Mouse (Mus musculus) embryonic facial prominence, embryonic 13.5 days (tissue): ENCODE data around the gene Pax8. TPM values are rescaled to one million over a fixed set of nuclear protein-coding genes. Genes with fewer than 3 reads are reported as not detected.

ENCODE experiments used
- ATAC-seq: fragments of 200-750 bp; cut with Nextera tagmentation; 2 replicates; pipeline ENCODE4 v1.8.0; 2017; ENCODE audit warnings: low read depth; ENCODE audit not compliant: insufficient number of reproducible peaks, insufficient read depth, low FRiP score, low TSS enrichment
- H3K27ac ChIP-seq: fragments of 300-500 bp; sonication (generic); 2 replicates; pipeline ENCODE4 v1.5.1; 2015; ENCODE audit warnings: moderate library complexity, mild to moderate bottlenecking, inconsistent platforms
- H3K27me3 ChIP-seq: fragments of 300-500 bp; sonication (generic); 2 replicates; pipeline ENCODE4 v1.6.1; 2015; ENCODE audit warnings: mild to moderate bottlenecking, inconsistent platforms
- H3K36me3 ChIP-seq: fragments of 300-500 bp; sonication (generic); 2 replicates; pipeline ENCODE4 v1.6.1; 2015; ENCODE audit warnings: mild to moderate bottlenecking, inconsistent platforms
- H3K4me1 ChIP-seq: fragments of 300-500 bp; sonication (generic); 2 replicates; pipeline ENCODE4 v1.6.1; 2015; ENCODE audit warnings: inconsistent platforms
- H3K4me2 ChIP-seq: fragments of 300-500 bp; sonication (generic); 2 replicates; pipeline ENCODE4 v1.6.1; 2015; ENCODE audit warnings: moderate library complexity, mild to moderate bottlenecking, inconsistent platforms
- H3K4me3 ChIP-seq: fragments of 300-500 bp; sonication (generic); 2 replicates; pipeline ENCODE4 v1.5.1; 2015; ENCODE audit warnings: mild to moderate bottlenecking, inconsistent platforms
- H3K9ac ChIP-seq: fragments of 300-500 bp; sonication (generic); 2 replicates; pipeline ENCODE4 v1.6.1; 2015; ENCODE audit warnings: mild to moderate bottlenecking, inconsistent platforms
- H3K9me3 ChIP-seq: fragments of 300-500 bp; sonication (generic); 2 replicates; pipeline ENCODE4 v1.6.1; 2016; ENCODE audit warnings: inconsistent platforms
- WGBS: fragments of 180-500 bp; shearing (Covaris S2); methylation state at CpG from one replicate; pipeline ENCODE4 v1.1.7; 2015; ENCODE audit warnings: mixed read lengths; 5-methylcytosine and 5-hydroxymethylcytosine counted together
- polyA plus RNA-seq: library from polyadenylated mRNA; unstranded; fragments of >200 nt; fragmentation: Nextera tagmentation; extraction: Ambion mirVana; gene quantifications from 2 replicates; pipeline ENCODE4 v1.2.1, GENCODE M21; 2015

Pax8 gene
- polyA plus RNA-seq, 1 experiment from 2014 or later, result 0.34 TPM

DNA sequence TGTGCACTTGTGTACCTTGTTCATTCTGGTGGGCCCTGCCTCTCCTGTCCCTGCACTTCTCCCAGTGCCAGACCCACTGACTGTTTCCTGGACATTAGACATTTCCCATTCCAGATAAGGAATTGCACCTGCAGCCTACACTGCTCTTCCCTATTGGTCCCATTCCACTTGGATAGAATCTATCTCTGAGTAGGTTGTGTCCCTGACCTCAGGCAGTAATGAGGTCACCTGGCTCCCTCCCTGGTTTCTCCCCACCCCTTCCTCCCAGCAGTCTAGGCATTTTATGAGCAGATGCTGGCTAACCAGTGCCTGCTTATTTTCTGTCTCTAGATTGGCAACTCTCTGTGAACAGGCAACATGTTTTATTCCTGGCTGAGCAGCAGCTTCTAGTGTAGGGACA, 91.0 kb downstream of the Pax8 start:
- H3K27me3 ChIP-seq, result no peaks in the 10 kb centered on the region
- H3K36me3 ChIP-seq, result no peaks in the 10 kb centered on the region
- no peaks in the 10 kb centered on the region for H3K4me1 ChIP-seq
- H3K4me3 ChIP-seq, result no peak overlapping the region
- ATAC-seq, result no peak
- no peak overlapping the region for H3K9ac ChIP-seq
- H3K27ac ChIP-seq, result no peak overlapping the region
- H3K9me3 ChIP-seq, result no peaks in the 10 kb centered on the region
- no peak overlapping the region for H3K4me2 ChIP-seq

GRCm38 (mm10) chr2:24383636-24384035, 91.8 kb downstream of the Pax8 start:
- no peak for ATAC-seq
- 77% methylated on average over 3 of the region's 3 CpGs for WGBS

DNA sequence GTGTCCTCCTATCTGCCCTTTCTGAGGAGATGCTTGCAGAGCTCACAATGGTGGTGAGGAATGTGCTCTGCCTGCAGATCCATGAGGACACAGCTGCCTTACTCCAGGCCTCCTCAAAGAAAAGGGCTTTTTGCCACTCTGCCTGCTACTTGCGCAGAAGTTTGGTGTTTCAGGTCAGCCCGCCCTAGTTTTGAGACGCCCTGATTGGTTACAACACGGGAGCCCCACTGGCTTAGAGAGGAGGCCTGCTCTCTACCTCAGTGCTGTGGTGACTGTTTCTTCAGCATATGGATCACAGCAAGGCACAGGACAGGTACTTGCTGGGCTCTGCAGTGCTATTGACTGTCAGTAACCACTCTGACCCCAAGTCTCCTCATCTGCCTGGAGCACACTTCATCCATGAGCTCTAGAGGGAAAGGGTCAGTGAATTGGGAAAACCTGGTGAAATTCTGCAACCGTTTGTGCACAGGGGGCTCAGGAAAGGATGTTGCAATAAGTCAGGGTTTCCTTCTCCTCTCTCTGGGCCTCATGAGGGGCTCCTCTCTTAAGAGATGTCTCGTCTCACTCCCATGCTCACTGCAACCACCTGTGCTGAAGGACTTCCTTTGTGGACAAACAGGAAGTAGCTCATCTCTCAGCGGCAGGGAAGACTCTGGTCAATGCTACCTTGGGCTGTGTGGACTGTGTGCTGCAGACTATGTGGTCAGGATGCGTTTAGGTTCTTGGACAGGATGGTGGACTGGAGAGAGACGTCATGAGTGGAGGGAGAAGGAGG, 92.8 kb downstream of the Pax8 start:
- 73% methylated on average over 9 of the region's 9 CpGs for WGBS

More at GRCm38 (mm10) chr2:24383636-24384035, 91.8 kb downstream of the Pax8 start:
- no peaks in the 10 kb centered on the region for H3K9me3 ChIP-seq
- H3K4me1 ChIP-seq, result no peaks in the 10 kb centered on the region
- H3K9ac ChIP-seq, result no peak overlapping the region
- no peak overlapping the region for H3K4me2 ChIP-seq
- no peak overlapping the region for H3K4me3 ChIP-seq
- H3K36me3 ChIP-seq, result no peaks in the 10 kb centered on the region
- H3K27ac ChIP-seq, result no peak overlapping the region
- no peaks in the 10 kb centered on the region for H3K27me3 ChIP-seq

GRCm38 (mm10) chr2:24378747-24379450, 96.5 kb downstream of the Pax8 start:
- H3K9ac ChIP-seq, result no peak overlapping the region
- 72% methylated on average over 5 of the region's 5 CpGs for WGBS
- H3K27ac ChIP-seq, result no peak overlapping the region
- no peak for ATAC-seq
- no peaks in the 10 kb centered on the region for H3K4me1 ChIP-seq
- H3K9me3 ChIP-seq, result no peaks in the 10 kb centered on the region
- no peaks in the 10 kb centered on the region for H3K27me3 ChIP-seq
- H3K36me3 ChIP-seq, result no peaks in the 10 kb centered on the region
- H3K4me2 ChIP-seq, result no peak overlapping the region
- H3K4me3 ChIP-seq, result no peak overlapping the region

More for the DNA sequence above, 92.8 kb downstream of the Pax8 start:
- no peak overlapping the region for H3K4me3 ChIP-seq
- no peaks in the 10 kb centered on the region for H3K27me3 ChIP-seq
- H3K4me1 ChIP-seq, result no peaks in the 10 kb centered on the region
- no peaks in the 10 kb centered on the region for H3K36me3 ChIP-seq
- H3K9me3 ChIP-seq, result no peaks in the 10 kb centered on the region
- H3K9ac ChIP-seq, result no peak overlapping the region
- H3K27ac ChIP-seq, result no peak overlapping the region
- ATAC-seq, result no peak
- H3K4me2 ChIP-seq, result no peak overlapping the region

Other genes starting within 250 kb of the Pax8 start
- gene Il1f5, start 198.6 kb downstream of the Pax8 start, polyA plus RNA-seq, result 1.9 TPM in 2 replicates
- gene Il1f10, start 184.4 kb downstream of the Pax8 start, polyA plus RNA-seq, result not detected in 2 replicates
- gene Il1rn, start 138.7 kb downstream of the Pax8 start, polyA plus RNA-seq, result 1.2 and 1.4 TPM in 2 replicates
- 1.1 and 2.5 TPM in 2 replicates for gene Psd4, start 108.0 kb downstream of the Pax8 start, polyA plus RNA-seq